Mouse (Mus musculus) 416B (cell line): ENCODE measurements around the gene Smpdl3a.

ENCODE experiments used
- DNase-seq: peaks from one replicate; pipeline ENCODE4 v3.0.0; 2011; ENCODE audit warnings: low read depth

Gene Smpdl3a

GRCm38 (mm10) chr10:57822473-57822872 lies 28.3 kb downstream of the Smpdl3a start:
- DNase-seq = no peak

DNA sequence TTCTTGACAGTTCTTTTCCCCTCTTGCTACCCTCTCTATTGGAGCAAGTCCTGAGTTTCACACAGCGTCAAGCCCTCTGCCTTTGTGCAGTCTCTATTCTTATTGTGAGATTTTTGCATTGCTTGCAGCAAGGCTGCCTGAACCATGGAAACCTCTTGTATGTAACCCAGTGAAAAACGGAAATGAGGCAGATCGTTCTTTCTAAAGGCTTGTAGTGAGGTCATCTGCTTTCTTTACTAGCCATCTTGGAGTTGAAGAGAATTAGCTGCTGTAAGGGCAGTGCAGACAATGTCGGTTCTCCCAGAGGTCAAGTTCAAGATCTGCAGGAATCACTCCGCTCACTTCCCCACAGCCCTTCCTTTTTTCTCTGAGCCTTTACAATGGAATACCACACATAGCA lies 34.5 kb downstream of the Smpdl3a start:
- no peak for DNase-seq

- DNase-seq = no peak
Measured at GRCm38 (mm10) chr10:57829621-57830020, 35.5 kb downstream of the Smpdl3a start.

GRCm38 (mm10) chr10:57835094-57835493 lies 41.0 kb downstream of the Smpdl3a start:
- peak; percentile 43 for DNase-seq

DNA sequence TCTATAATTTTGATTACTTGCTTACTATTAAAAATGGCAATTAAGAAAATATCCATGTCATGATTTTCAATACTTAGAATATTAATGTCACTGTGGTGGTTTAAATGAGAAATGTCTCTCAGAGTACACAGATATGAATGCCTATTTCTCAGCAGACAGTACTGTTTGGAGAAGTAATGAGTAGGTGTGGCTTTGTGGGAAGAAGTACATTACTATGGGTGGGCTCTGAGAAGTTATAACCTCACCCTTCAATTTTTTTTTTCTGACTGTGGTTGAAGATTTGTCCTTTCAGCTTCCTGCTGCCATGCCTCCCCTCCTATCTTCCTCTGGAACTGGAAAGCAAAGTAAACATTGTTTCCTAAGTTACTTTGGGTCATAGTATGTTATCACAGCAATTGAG lies 41.8 kb downstream of the Smpdl3a start:
- no peak for DNase-seq

DNA sequence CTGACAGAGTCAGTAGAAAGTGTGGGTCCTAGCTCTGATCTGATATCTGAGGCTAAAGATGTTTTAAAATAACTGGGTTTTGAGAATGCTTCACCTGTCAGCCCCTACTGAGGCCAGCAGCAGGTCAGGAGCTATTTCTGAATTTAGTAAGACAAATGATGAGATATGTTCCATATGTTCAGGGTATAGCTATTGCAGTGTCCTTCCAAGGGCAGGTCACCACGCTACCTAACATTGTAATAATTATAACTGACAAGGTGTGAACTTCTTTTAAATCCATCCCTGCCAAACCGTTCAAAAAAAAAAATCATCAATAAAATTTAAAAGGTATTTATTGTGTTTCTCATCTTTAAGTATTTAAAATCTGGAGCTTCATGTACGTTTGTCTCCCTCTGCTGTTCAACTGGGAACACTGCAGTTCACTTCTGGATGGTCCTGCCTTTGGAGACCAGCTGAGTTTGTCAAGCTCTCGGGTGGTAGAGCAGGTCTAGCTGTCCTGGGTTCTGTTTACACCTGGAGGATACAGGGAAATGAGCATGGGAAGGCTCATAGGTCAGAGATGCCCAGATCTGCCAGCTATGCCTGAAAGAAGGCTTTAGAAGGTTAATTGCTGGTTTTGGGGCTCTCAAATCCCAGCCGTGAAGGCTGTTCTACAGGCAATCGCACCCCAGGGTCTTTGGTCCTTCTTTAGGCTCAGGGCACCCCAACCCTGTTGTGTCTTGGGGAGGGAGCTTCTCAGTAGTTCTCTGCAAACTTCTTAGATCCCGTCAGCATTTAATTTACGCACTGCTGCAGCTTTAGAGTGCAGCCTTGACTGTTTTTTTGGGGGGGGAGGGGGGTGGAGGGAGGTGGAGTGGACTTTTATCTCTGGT lies 47.7 kb downstream of the Smpdl3a start:
- peak; percentile 61 for DNase-seq

DNA sequence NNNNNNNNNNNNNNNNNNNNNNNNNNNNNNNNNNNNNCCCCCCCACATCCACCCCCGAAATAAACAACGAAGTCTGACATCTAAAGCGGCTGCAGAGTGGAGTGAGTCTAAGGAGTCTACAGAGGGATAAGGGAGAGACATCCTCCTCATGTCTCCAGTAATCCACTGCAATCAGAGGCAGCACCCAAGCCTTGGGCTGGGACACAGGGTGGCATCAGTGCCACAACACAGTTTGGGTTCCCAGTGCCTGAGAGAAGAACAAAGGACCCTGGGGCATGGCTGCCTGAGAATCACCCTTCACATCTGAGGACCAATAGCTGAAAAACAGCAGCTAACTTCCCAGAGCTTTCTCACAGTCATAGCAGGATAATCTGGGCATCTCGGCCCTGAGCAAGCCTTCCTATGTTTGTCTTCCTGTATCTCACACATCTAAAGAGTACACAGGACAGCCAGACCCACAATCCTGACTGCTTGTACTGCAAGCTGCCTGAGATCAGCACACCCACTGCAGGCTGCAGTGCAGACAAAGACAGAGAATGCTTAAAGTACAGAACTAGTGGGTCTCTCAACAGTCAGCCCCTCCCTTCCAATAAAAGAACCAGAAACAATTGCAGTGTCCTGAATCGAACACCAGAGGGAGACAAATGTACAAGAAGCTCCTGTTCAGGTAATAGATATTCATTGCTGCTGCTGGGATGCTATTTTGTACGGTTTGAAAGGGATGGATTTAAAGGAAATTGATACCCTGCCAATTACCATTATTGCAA lies 54.0 kb downstream of the Smpdl3a start:
- DNase-seq = peak; percentile 57
